Mouse (Mus musculus) monocyte, adult 5-6 weeks (primary cell): ENCODE results near the gene Lrba. TPM values are rescaled to one million over a fixed set of nuclear protein-coding genes. Genes with fewer than 3 reads are reported as not detected.

Source experiments
- ATAC-seq: fragments of 153-309, 156-312 bp; replicated peaks from 2 replicates; pipeline ENCODE4 v1.8.0; 2017; ENCODE audit warnings: mild to moderate bottlenecking; ENCODE audit not compliant: low TSS enrichment, insufficient number of reproducible peaks, severe bottlenecking, poor library complexity, low FRiP score
- total RNA-seq: library from RNA; stranded (forward); fragments of 200-1000, 200-491, 200-594 nt; gene quantifications from 3 replicates; pipeline ENCODE4 v1.2.3, GENCODE M21; 2017

Gene Lrba
- total RNA-seq, 1 experiment from 2014 or later = 21.8 TPM

DNA sequence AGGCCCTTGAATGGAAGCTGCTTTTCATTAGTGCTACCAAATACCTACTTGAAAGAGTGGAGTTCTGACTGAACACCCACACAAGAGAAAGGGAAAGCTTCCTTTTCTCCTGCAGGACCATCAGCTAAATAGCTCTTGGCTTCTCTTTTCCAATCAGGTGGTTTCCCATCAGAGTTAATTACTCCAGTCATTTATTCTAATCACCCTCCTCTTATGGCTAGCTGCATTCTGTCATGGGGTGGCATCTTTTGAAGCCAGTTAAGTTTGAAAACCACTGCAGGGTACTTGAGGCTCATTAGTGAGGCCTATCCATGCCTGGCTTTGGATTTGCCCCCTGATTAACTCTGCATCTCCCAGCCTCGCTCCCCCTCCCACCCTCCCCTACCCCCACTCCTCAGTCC lies 476.7 kb downstream of the Lrba start:
- ATAC-seq = no peak

DNA sequence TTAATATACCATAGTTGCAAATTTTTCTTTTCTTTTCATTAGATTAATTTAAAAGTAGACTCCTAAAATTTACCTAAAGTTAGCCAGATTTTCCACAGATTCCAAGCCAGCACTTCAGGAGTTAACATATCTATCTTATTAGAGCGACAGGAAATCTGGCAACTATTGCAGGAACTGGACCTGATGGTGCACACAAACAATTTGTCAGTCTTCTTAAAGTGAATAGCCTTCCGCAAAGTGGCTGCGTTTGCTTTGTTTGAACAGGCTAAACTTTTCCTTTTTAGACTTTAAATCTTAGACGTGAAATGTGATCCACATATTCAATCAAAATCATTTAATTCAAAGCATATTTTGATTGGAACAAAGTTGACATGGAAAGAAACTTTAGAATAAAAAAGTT lies 485.0 kb downstream of the Lrba start:
- ATAC-seq = no peak

DNA sequence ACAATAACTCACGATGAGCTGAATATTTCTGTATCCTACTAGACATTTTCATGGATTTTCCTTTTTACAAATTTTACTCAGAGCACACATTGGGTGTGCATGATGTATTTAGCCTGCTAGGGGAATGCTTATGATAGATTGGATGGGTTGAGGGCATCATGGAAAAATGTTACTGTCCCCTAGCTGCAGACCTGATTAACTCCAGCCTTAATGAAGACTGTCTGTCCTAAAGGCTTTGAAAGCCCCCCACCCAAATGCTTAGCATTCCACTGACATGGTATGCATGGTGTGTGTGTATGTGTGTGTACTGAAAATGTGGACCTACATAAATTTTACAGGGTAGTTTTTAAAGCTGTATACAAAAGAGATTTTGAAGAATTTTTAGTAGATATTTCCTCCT lies 487.1 kb downstream of the Lrba start:
- no peak for ATAC-seq

DNA sequence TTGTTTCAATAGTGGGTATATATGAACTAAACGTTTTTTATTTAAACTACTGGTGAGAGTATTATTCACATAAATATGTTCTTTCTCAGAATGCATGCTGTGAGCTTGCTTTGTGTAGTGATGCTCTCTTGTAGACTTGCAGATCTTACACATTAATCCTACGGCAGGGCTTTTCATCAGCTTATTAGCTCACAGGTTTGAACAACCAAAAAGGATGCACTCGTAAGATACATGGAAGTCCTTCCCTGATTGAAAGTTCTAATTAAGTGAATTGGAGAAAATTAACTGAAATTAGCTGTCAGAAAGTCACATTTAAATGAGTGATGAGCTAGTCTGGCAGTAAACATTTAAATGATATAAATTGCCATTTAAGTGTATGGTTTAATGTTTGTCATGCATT lies 488.3 kb downstream of the Lrba start:
- no peak for ATAC-seq

DNA sequence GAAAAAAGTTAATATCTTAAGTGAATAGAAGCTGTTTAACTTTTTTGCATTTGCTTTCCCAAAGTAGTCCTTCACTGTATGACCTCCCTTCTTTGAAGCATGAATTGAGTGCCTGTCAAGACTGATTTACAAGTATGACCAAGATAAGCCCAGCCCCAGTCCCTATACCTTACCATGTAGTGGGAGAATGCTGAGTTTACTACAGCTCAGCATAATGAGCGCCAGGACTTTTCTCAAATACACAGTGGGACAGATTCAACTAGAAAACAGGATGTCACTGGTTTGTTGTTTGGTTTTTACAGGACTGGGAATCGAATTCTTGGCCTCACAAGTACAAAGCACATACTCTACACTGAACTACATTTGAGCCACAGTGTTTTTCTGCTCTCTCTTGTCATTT lies 490.0 kb downstream of the Lrba start:
- no peak for ATAC-seq

DNA sequence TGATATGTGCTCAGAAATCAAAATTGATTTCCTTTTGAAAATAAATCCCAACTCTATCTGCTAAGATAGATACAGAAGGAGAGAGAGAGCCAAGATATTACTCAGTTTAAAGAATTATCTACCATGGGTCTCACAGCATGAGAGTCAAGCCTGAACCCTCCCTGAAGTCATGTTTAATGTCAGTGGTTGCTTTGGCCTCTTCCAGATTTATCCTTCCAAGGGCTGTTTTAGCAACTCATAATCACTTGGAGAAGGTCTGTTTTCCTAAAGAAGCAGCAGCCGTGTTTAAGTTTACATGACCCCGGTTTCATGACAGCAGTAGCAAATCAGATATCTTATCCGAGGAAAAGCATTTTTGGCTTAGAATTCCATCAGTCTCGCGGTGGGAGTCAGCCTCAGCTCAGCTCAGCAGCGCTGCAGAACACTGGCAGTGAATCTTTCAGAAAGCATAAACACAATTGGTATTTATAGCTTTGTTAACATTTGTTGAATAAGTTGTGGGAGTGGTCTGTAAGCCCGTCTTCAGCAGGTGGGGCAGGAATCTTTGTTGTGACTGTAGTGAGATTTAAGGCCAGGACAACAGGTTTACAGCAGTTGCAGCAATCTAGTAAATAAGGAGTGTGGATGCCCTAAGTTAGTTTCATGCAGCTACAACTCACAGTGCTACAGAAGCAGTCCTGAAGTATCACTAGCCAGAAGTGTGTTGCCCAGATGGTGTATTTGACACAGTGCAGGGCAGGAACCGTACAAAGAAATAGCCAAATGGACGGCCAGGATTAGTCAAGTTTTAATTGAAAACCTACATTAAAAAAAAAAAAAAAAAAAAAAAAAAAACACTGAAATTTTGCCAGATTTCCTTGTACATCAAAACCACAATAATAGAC lies 499.2 kb downstream of the Lrba start:
- no peak for ATAC-seq

DNA sequence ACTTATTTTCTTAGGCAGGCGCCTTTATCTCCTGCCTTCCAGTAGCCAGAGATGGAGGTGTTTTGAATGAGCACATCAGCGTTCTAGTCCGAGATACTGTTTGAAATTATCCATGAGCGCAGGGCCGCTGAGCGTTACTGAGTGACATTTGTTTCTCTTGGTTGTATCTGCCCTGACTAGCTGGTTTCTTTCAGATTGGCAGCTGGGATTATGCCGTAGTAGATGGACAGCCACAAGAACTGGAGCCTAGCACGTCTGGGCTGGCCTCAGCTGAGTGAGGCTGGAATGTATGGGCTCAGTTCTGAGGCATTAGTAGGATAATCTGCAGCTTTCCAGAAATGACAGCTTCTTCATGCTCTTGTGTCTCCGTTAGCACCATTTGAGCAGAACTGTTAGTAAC lies 500.6 kb downstream of the Lrba start:
- no peak for ATAC-seq

DNA sequence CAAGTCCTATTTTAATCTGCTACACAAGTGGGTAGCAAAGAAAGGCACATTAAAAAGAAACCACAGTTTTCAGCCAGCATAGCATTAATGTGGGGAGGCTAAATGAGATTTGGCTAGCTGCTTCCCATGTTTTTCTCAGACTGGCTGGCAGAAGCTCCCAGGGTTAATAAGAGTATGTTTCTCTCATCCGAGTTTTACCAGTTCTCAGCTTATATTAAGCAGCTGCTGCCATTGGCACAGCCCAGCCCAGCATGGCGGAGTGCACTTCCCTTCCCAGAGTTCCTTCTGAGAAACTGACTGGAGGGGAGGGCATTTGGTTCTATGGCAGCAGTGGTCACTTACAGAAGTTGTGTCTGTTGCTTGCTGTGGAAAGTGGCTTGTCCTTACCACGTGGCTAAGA lies 514.4 kb downstream of the Lrba start:
- no peak for ATAC-seq

DNA sequence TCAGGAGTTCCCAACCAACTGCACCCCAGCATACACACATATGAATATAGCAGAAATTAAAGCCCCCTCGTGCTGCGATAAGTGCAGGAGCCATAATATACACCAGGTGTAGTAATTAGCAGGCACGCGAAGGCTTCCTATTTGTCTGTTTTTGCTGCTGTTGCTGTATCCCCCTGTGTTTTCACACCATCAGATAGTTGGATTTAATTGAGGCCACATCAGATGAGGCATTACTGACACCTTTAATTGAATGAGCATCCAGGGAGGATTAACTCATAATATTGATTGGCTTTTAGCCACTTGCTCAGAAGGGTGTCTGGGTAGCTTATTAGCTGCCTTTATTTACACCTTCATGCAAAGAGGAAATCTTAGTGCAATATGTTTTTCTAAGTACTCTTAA lies 515.3 kb downstream of the Lrba start:
- no peak for ATAC-seq

DNA sequence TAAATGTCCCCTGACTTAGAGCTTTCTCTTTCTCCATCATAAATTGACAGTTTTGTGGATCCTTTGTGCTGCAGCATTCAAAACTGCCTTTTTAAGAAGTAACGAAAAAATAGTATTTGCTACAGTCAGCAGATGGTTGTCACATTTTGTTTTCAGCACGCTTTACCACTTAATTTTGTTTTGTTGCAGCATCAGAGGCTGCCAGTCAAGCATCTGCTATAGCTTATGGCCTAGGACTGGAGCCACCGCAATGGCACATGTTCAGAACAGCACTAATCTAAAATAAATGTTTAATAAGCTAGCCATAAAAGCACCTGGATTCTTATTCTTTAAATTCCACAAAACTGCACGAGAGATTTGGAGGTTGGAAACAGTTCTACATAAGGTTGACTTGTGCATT lies 520.9 kb downstream of the Lrba start:
- ATAC-seq = no peak

DNA sequence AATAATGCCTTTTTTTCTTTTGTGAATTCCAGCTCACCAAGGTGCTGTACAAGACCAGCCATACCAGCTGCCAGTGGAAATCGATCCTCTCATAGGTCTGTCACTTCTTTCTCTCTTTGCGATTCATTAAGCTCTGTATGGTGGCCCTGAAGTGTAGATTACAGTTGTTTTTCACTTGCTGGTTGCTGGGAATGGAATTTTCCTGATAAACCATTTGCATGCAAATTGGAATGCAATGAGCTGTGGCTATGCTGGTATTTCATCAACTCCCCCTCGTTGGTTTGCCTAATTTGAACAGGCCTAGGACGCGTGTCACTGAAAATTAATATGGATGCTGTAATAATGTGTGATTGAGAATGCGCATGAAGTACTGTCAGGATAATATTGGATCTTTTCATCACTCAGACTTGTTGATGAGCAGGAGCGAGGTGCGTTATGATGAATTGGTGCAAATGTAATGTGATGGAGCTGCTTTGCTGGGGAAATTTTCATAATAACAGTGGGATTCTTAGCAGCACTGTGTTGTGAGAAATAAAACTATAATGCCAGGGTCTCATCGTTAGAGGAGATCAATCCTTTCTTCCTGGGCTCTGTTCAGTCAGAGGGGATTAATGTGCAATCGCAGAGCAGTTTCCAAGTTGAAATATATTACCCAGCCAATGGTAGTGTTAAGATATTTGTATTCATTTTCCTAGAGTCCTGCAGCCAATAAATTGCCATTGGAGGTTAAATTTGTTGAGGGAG lies 521.5 kb downstream of the Lrba start:
- no peak for ATAC-seq

DNA sequence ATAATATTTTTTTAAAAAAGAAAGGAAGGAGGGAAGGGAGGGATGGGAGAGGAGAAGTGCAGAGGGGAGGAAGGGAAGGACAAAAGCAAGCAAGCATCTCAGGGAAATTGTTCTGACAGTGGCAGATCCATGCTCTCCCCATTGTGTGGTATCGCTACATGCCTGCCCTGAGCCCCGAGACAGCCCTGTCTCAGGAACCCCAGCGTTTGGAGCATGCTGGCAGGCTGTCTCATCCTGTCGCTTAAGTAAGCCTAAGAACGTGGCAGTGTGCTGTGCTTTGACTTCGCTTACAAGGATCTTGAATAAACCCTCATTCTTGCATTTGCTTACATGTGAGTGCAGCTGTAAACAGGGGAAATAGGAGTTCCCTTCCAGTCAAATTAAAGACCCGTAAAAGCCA lies 526.2 kb downstream of the Lrba start:
- ATAC-seq = no peak

DNA sequence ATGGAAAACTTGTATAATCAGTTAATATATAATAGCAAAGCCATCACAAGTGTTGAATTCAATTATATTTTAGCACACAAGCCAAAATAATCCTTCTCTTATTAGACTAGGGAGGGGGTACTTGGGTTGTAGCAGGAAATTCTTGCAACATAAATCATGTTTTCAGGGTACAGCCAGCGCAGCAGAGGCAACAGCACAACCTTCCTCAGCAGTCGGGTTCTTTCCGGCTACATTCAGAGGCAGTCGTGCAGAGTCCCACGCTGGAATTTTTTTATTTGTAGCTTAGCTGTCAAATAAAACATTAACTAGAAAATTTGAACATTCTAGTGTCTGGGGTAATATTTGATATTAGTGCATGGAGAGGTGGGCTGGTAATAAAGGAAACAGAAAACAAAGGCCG lies 529.7 kb downstream of the Lrba start:
- no peak for ATAC-seq

DNA sequence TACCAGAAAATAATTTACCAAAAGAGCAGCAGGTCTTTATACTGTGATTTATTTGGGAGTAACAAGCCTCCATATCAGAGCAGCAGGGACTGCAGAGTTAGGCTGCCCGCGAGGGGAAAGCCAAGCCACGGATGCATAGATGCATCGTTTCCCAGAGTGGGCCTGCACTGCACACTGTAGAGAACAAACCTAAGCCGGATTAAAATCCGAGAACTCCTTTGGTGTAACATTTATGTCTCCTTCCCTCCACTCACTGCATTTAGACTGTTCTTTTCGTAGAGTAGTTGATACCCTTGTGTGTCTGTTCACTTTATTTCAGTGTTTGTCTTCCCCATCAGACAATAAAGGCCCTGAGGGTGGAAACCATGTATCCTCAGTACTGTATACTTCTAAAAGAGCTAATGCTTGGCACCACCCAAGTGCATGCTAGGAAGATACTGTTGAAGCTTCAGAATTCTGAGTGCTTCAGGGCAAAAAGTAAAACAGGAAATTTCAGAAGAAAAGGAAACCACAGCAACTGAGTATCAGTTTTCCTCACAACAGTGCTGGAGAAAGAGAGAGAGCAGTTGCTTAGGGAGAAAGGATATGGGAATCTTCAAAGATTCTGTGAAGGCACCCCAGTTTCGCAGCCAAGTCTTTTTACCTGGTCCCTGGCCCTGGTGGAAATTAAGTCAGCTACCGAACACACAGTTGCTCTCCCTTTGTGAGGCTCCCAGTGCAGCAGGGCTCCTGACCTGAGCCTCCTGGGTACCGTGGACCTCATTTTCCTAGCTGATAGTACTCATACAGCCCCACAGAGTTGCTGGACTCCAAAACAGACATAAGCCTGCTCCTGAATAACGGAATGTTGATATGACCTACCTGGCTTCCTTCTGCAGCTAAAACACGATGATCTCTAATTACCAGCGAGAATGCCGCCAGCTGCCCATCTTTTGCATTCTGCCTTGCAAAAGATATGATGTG lies 530.4 kb downstream of the Lrba start:
- no peak for ATAC-seq

DNA sequence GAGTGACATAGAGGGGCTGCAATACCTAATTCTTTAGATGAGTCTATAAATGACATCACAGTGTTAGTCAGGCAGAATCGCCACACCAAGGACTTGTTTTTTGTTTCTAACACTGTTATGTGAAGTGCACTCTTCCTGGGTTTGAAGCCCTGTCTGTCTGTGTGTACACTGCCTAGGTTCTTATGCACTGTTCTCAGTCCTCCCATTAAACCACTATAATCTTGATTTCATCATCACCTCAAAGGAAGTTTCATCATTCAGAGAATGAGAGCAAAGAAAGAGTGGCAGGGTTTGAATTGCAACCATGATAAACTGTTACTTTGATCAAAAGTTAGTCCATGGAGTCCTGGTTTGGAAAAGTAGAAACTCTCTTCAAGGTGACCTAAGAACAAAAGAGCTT lies 532.1 kb downstream of the Lrba start:
- ATAC-seq = no peak

DNA sequence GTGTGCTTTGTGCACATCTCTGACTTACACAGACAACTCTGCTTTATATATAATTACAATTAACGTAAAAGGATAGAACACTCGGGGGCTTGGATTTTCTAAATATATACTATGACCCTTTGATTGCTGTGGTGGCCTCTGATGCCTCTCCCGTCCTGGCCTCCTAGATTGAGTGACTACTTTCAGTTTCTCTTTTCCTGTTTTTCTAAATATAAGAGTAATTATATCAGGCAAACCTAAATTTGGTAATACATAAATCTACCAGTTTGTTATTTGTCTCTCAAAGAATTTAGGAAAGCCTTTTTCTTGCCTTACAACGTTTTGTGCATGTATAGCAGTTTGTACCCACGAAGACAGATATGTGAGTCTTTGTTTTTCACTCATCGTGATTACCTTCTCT lies 534.2 kb downstream of the Lrba start:
- ATAC-seq = no peak

DNA sequence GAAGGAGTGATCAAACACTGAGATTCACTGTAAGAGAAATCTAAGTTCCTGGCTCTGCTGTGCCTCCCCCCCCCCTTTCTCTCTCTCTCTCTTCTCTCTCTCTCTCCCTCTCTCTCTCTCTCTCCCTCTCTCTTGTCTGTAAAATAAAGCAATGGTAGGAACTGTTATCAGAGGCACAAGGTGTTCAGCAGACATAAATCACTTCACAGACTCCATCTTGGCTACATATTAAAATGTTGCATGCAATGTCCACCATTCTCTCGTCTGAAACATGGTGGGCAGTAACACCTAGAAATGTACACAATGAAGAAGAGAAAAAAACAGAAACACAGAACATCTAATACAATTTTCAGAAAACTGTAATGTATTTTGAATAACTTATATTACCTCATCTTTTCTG lies 534.9 kb downstream of the Lrba start:
- ATAC-seq = no peak

DNA sequence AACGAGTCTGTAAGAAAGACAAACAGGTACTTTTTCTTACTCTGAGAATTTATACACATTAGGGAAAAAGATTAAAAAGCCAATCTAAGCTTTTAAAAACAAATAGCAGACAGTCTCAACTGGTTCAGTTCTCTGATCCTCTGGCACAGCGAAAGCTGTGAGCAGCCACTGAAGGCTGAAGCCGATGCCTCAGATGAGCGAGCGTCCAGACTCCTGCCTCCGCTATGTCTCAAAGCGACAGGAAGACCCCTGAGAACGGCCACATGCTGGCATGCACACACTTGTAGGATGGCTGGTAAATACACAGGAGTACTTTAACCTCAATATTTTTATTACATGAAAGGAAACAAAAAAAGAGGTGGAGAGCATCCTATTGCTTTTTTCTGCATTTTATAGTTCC lies 535.4 kb downstream of the Lrba start:
- ATAC-seq = no peak

DNA sequence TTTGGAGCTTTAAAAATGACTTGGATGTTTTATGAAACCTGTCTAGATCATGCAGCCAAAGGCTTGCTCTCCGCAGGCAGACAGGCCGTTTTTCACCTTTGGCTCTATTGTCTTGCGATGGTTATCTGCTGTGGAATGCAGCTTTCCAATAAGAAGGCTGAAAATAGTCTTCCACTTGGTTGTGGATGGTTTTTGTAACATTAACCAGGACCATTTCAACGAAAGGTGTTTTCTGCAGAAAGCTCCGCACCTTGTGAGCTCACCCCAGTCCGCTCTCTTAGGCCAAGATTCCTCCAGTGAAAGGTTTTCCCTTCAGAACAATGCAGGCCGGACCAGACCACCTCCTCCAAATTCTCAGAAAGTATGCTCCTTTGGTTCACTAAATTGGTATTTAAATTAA lies 536.0 kb downstream of the Lrba start:
- ATAC-seq = no peak
